Comparison of ENCODE assay signal across 24 mouse cellular contexts in genomic region chr14:117415045-117415444, GRCm38 (mm10).
"Had no signal": no experiment of that assay in that cellular context is flagged by ENCODE, and none has a peak within 500 bp of the region (broad histone marks: within the 10 kb centered on the region; RNA-seq: fewer than 3 reads in every experiment).

No protein-coding gene starts in this region.

- DNase-seq: gastrocnemius, adult 2 months; gastrocnemius, postnatal 10 days; gastrocnemius, postnatal 36 days; heart, adult 18-20 months; heart, postnatal 10 days; heart, postnatal 4 days; kidney, adult 11 months; kidney, adult 2 months; kidney, adult 9 months; kidney, postnatal 36 days; left cerebral cortex, postnatal 4 days had no signal

- H3K9ac ChIP-seq: heart, embryonic 12.5 days; hindbrain, embryonic 13.5 days; hindbrain, embryonic 15.5 days; kidney, embryonic 15.5 days; limb, embryonic 13.5 days; limb, embryonic 15.5 days; liver, embryonic 12.5 days; liver, embryonic 14.5 days had no signal

- ATAC-seq: hindbrain, postnatal 0 days; intestine, embryonic 16.5 days; liver, embryonic 12.5 days had no signal

- H3K36me3 ChIP-seq: heart, embryonic 10.5 days; heart, embryonic 12.5 days; hindbrain, embryonic 13.5 days; hindbrain, embryonic 15.5 days; kidney, embryonic 15.5 days; limb, embryonic 13.5 days; limb, embryonic 15.5 days; liver, embryonic 12.5 days had no signal

- H3K4me1 ChIP-seq: heart, embryonic 10.5 days; heart, embryonic 12.5 days; hindbrain, embryonic 13.5 days; hindbrain, embryonic 15.5 days; limb, embryonic 13.5 days; limb, embryonic 15.5 days; liver, embryonic 12.5 days had no signal

- H3K27me3 ChIP-seq: heart, embryonic 12.5 days; hindbrain, embryonic 13.5 days; hindbrain, embryonic 15.5 days; kidney, embryonic 15.5 days; limb, embryonic 13.5 days; limb, embryonic 15.5 days; liver, embryonic 12.5 days had no signal

- H3K27ac ChIP-seq: gastrocnemius, adult 2 months; heart, embryonic 10.5 days; hindbrain, embryonic 13.5 days; hindbrain, embryonic 15.5 days; hindbrain, postnatal 0 days; kidney, embryonic 15.5 days; kidney, postnatal 0 days; layer of hippocampus, adult 2 months; limb, embryonic 13.5 days; limb, embryonic 15.5 days; liver, embryonic 12.5 days; liver, embryonic 14.5 days had no signal

- H3K4me3 ChIP-seq: gastrocnemius, adult 2 months; heart, embryonic 10.5 days; heart, embryonic 12.5 days; hindbrain, embryonic 13.5 days; hindbrain, embryonic 15.5 days; kidney, embryonic 15.5 days; layer of hippocampus, adult 2 months; limb, embryonic 13.5 days; limb, embryonic 15.5 days; liver, embryonic 12.5 days had no signal

- H3K9me3 ChIP-seq: heart, embryonic 10.5 days; heart, embryonic 12.5 days; hindbrain, embryonic 13.5 days; hindbrain, embryonic 15.5 days; kidney, embryonic 15.5 days; limb, embryonic 13.5 days; limb, embryonic 15.5 days; liver, embryonic 12.5 days had no signal
